8 mouse cellular contexts compared by ENCODE assay signal in genomic region chr17:70850233-70850995, GRCm38 (mm10). TPM values are rescaled to one million over a fixed set of nuclear protein-coding genes. Genes with fewer than 3 reads are reported as not detected.
A peak's percentile ranks its signal among the peaks of the same experiment; 100 is the strongest.
DNase-seq lines count a peak whose midpoint lies in the region; ATAC-seq and TF ChIP-seq lines count a peak whose summit lies in the region.

No protein-coding gene starts in this region.

- peak; percentile 80 for DNase-seq in A20 (ENCODE audit: low read depth, low spot score)
- peak; percentile 76 for DNase-seq in T-cell, adult 2 months (ENCODE audit: low spot score)
- peak; percentile 79 for DNase-seq in kidney, postnatal 10 days
- DNase-seq in spleen, adult 2 months (ENCODE audit: low read depth in 1 of 2, low spot score in 2 of 2): peak; percentile 30 to 48
- no peak for DNase-seq in right cerebral cortex, postnatal 4 days

- TF ChIP-seq POLR2A in spleen, adult 2 months (IDR thresholded peaks at IDR 0.05; ENCODE audit: low read depth, low read length): no peak

- peak overlapping the region; percentile 99 for H3K27ac ChIP-seq in embryonic facial prominence, embryonic 13.5 days
- H3K27ac ChIP-seq in heart, embryonic 13.5 days (replicated peaks): peak overlapping the region; percentile 98
- H3K27ac ChIP-seq in macrophage: peak overlapping the region; percentile 98
- H3K27ac ChIP-seq in spleen, adult 2 months (ENCODE audit: insufficient read depth, low read length): peak overlapping the region; percentile 88

- H3K4me1 ChIP-seq in embryonic facial prominence, embryonic 13.5 days: peaks cover 22% of the 10 kb centered on the region
- peaks cover 37% of the 10 kb centered on the region for H3K4me1 ChIP-seq in heart, embryonic 13.5 days
- H3K4me1 ChIP-seq in spleen, adult 2 months (ENCODE audit: control insufficient read depth, insufficient read depth, insufficient read length): peaks cover 6% of the 10 kb centered on the region

- H3K4me2 ChIP-seq in embryonic facial prominence, embryonic 13.5 days: peak overlapping the region; percentile 89
- peak overlapping the region; percentile 99 for H3K4me2 ChIP-seq in heart, embryonic 13.5 days

- under 1% methylated on average over 40 of the region's 40 CpGs for WGBS in embryonic facial prominence, embryonic 13.5 days
- WGBS in heart, embryonic 13.5 days: under 1% methylated on average over 40 of the region's 40 CpGs
- WGBS in macrophage (ENCODE audit: missing documents): under 1% methylated on average over 38 of the region's 40 CpGs
- under 1% methylated on average over 40 of the region's 40 CpGs for WGBS in spleen, adult 2 months

- H3K36me3 ChIP-seq in embryonic facial prominence, embryonic 13.5 days: peaks cover 10% of the 10 kb centered on the region; the same call in 1 of the 2 replicates
- H3K36me3 ChIP-seq in heart, embryonic 13.5 days: peaks cover 10% of the 10 kb centered on the region
- H3K36me3 ChIP-seq in macrophage (ENCODE audit: inconsistent target): peaks cover 8% of the 10 kb centered on the region
- peaks cover 4% of the 10 kb centered on the region; the same call in 1 of the 2 replicates for H3K36me3 ChIP-seq in spleen, adult 2 months (ENCODE audit: control insufficient read depth, insufficient read depth, low read length)

- no peak for TF ChIP-seq CTCF in spleen, adult 2 months (IDR thresholded peaks at IDR 0.05; ENCODE audit: extremely low read depth, insufficient read depth, insufficient read length, insufficient replicate concordance)

- peak overlapping the region; percentile 95 for H3K9ac ChIP-seq in embryonic facial prominence, embryonic 13.5 days
- peak overlapping the region; percentile 92 for H3K9ac ChIP-seq in heart, embryonic 13.5 days

- H3K9me3 ChIP-seq in embryonic facial prominence, embryonic 13.5 days: no peaks in the 10 kb centered on the region
- no peaks in the 10 kb centered on the region for H3K9me3 ChIP-seq in heart, embryonic 13.5 days

- ATAC-seq in embryonic facial prominence, embryonic 13.5 days (ENCODE audit: insufficient number of reproducible peaks, insufficient read depth, low FRiP score, low TSS enrichment, low read depth): 0 out of 2 replicates have a peak, but pooled peaks have one; percentile 2
- 0 out of 2 replicates have a peak, but pooled peaks have one; percentile 10 for ATAC-seq in heart, embryonic 13.5 days (ENCODE audit: extremely low read depth, insufficient number of reproducible peaks, low FRiP score, low TSS enrichment)

- H3K27me3 ChIP-seq in embryonic facial prominence, embryonic 13.5 days: no peaks in the 10 kb centered on the region
- no peaks in the 10 kb centered on the region for H3K27me3 ChIP-seq in heart, embryonic 13.5 days (replicated peaks)
- no peaks in the 10 kb centered on the region for H3K27me3 ChIP-seq in spleen, adult 2 months (ENCODE audit: control insufficient read depth, insufficient read depth, low read length)

- peaks cover 70% of the 10 kb centered on the region for H3K79me2 ChIP-seq in macrophage (ENCODE audit: inconsistent target)

- H3K4me3 ChIP-seq in embryonic facial prominence, embryonic 13.5 days: peak overlapping the region; percentile 76
- H3K4me3 ChIP-seq in heart, embryonic 13.5 days: peak overlapping the region; percentile 74
- H3K4me3 ChIP-seq in macrophage (ENCODE audit: inconsistent target): peak overlapping the region; percentile 77
- H3K4me3 ChIP-seq in spleen, adult 2 months (ENCODE audit: extremely low read depth, insufficient read depth, insufficient read length): peak overlapping the region; percentile 82

RNA-seq across cellular contexts. Expression of gene Tgif1, which starts 2.9 kb away (rescaled TPM):
- polyA plus RNA-seq in embryonic facial prominence, embryonic 13.5 days (2015; fragmentation: Nextera tagmentation; extraction: Ambion mirVana): 95.5 TPM in 2 replicates
- polyA plus RNA-seq in heart, embryonic 13.5 days (2015; fragmentation: Nextera tagmentation; extraction: Ambion mirVana): 25.4 and 26.0 TPM in 2 replicates
- 1,000 to 10,000 TPM in 1 of 26 experiments, 100 to 1,000 TPM in 25; 155 to 1,067 (median 440) TPM for total RNA-seq in macrophage (2018; cell fraction: chromatin; rRNA removed)
- 100 to 1,000 TPM in 18 of 26 experiments, 10 to 100 TPM in 8; 49.4 to 328 (median 151) TPM for total RNA-seq in macrophage (2018; cell fraction: cytosol; rRNA removed)
- total RNA-seq in macrophage (2018; cell fraction: nucleus; rRNA removed): 1,000 to 10,000 TPM in 4 of 26 experiments, 100 to 1,000 TPM in 22; 178 to 1,168 (median 515) TPM
- polyA plus RNA-seq in macrophage (2018): 68.9 to 96.0 TPM (median 82.3 TPM) in 3 replicates
- polyA plus RNA-seq in spleen, adult 2 months (2012; rRNA removed): 22.2 and 22.6 TPM in 2 replicates
